Mouse (Mus musculus): ENCODE measurements around the gene Gclc.
"Not testable (repeated sequence)": the region's sequence is repeated elsewhere in the genome, so short reads cannot be mapped to it uniquely, and the experiment has no call there.

The Gclc gene

DNA sequence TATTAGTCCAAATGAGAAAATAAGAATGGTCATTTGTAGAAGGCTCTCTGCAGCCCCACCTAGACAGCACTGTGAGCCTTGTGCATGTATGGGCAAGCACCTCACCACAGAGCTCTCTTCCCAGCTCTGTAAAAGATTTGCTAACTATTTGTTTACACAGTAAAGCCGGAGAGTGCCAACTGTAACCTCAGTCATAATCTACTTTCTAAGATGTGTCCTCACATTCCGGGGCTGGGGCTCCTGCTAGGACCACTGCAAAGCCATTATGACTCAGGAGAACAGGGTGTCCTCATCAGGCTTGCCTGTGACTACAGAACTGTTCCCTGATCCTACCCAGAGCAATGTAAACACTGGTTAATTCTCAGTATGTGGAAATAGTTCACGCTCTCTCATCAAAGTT lies 9.5 kb upstream of the Gclc start:
- no peak for DNase-seq (ENCODE audit: extremely low read depth, insufficient read length, low spot score)

DNA sequence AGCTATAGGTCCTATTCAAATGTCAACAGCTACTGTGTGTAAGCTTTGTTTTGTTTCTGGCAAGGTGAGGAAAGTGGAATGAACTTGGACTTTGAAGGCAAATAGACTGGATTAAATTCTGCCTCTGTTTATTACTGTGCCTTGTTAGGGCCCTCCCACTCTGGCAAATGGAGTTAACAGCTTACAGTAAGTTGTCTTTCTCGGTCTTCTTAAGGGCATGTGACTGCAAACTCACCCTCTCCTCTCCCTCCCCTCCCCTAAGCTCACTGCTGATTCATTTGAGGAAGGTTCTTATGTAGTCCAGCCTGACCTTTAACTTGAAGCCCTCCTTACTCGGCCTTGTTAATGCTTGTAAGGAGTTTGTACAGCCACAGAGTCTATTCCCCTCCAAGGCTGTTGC lies 8.0 kb upstream of the Gclc start:
- no peak for DNase-seq (ENCODE audit: extremely low read depth, insufficient read length, low spot score)

DNA sequence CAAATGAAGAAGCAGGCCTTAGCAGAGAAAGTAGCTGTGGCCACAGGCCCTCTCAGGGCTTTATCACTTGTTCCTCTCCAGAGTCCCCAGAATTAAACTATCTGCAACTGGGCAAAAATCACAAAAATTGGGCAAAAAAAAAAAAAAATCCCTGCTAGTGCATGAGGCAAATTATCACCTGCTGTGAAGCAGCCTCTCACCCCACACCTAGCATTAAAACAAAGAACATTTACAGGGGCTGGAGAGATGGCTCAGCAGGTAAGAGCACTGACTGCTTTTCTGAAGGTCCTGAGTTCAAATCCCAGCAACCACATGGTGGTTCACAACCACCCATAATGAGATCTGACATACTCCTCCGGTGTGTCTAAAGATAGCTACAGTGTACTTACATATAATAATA lies 6.0 kb upstream of the Gclc start:
- DNase-seq (ENCODE audit: extremely low read depth, insufficient read length, low spot score): not testable (repeated sequence)

DNA sequence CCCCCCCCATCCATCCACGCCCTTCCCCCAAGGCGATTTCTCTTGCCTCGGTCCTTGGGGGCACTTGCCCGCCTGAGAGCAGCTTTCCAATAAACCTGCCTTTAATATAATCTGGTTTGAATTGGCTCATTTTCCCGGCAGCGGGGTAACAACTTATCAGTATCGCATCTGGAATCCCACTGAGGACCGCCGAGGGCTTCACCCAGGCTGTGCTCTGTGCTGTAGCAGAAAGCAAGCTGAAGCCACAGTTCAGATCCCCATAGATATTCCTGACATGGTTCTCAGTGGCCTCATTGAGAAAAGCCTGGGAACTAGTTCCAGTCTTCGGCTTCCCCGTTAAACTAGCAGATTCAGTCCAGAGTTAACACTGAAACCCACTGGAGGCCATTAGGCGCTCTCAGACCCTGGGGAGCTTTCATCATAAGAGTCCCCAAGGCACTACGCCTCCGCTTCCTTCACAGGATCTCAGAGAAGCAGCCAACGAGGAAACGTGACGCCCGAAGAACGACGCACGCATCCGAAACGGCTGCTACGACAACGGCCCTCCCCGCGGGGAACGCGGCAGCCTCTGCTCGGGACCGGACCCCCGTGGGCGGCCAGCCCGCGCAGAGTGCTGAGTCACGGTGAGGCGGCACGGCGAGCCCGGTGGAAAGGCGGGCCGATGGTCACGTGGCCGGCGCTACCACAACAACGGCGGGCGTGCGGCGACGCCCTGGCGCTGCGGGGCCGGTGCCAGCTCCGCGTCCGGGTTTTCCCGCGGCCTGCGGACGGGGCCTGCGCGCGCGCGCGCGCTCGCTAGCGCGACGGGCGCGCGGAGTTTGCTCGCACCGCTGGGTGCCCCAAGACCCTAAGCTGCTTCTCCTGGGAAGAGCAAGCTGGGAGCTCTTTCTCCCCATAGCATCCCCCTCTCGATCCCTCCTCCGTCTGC lies 3.9 kb upstream of the Gclc start:
- peak; percentile 92 for DNase-seq (ENCODE audit: extremely low read depth, insufficient read length, low spot score)

DNA sequence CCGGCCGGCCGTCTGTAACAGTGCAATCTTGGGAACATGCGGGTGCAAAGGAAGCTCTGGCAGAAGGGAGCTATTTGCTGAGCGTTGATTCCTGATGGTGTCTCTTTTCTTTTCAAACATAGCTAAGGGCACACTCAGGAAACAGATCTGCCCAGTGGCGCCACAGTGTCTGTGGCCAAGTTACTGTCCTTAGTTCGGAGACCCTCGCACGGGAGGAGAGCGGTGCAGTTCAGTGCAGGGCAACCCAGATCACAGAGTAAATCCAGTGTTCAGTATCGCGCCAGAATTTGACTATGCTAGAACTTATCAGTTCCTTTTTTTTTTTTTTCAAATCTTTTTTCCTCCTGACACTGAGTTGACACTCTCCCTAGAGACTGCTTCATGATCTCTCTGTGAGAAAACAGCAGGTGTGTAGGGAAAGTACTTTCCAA lies 3.2 kb upstream of the Gclc start:
- no peak for DNase-seq (ENCODE audit: extremely low read depth, insufficient read length, low spot score)

DNA sequence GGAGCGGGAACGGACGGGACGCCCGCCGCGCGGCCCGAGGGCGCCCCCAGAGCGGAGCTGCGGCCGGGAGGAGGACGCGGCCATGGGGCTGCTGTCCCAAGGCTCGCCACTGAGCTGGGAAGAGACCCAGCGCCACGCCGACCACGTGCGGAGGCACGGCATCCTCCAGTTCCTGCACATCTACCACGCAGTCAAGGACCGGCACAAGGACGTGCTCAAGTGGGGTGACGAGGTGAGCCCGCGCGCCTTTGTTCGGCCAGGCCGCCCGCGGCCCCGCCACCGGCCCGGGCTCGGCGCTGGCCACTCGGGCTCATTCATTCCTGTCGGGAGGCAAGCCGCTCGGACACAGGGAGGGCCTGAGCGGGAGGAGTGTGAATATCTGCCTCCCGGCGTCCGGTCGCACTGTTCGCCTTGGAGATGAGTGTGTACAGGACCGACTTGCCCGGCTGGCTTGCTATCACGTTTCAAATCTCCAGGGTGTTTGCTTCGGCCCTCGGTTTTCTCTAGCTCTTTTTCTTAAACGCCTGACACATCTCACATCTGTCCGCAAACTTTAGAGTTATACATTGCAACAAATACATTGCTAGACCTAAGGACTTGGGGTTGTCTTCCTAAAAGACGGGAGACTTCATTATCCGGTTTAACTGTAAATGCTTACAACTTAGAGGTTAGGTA lies 530 bp downstream of the Gclc start:
- DNase-seq (ENCODE audit: extremely low read depth, insufficient read length, low spot score): peak; percentile 87

DNA sequence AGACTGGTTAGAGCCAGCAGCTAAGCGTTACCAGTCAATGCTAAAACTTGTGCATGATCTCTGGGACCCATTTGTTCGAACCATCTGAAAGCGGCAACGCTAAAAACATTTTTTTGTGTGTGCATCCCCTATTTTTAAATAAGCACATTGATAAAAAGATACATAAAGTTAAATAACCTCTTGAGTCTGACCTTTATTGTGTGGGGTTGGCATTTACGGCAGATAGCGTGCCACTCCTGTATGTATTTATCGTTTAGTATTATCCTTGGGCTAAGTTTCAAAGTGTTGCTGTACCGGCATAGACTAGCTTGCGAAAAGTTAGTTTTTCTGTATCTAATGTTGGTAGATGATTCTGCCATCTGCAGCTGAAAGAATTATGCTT lies 1.1 kb downstream of the Gclc start:
- no peak for DNase-seq (ENCODE audit: extremely low read depth, insufficient read length, low spot score)

DNA sequence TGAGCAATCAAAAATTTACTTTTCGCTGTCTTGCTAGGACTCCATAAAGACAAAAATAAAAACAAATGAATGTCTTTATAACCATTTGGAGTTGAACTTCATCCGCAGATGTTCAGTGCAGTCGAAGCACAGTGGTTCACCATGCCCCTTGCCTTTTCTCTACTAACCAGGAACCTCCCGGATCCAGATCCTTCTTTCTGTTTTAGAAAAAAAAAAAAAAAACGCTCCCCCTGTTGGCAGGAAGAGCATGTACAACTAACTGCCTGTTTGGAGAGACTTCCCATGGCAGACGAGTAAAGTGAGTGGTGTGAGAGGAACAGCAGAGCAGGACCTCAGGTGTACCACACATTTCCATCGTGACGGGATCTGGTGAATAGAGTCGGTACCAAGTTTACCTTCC lies 1.7 kb downstream of the Gclc start:
- peak; percentile 34 for DNase-seq (ENCODE audit: extremely low read depth, insufficient read length, low spot score)

DNA sequence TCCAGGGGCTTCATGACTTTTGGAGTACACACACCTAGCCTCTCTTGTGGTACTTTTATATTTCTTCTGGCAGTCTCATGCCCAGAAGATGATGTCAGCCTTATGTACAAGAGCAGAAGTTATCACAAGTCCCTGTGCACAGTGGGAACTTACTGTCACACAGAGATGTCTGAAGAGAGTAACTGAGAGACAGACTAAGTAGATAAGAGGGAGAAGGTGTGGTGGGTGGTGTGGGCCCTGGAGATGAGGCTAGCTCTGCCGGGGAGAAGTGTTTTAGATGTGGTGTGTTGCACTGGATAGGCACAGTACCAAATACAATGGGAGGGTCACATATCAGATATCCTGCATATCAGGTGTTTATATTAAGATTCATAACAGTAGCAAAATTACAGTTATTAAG lies 3.0 kb downstream of the Gclc start:
- DNase-seq (ENCODE audit: extremely low read depth, insufficient read length, low spot score): no peak

DNA sequence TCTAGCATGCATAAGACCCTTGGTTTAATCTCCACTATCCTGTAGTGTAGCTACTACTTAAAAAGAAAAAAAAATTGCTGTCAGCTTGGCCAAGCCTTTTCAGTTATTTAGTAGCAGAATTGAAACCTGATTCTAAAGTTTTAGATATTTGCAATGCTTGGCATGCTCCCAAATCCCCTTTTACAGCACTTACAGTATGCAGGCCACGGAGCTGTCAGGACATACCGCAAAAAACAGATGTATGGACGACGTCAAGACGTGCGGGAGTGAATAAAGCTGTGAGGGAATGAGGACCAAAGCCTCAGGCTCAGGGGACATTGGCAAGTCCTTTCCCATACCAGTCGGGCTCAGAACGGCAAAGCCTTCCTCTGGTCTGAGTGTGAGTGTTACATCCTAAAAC lies 4.1 kb downstream of the Gclc start:
- DNase-seq (ENCODE audit: extremely low read depth, insufficient read length, low spot score): no peak

DNA sequence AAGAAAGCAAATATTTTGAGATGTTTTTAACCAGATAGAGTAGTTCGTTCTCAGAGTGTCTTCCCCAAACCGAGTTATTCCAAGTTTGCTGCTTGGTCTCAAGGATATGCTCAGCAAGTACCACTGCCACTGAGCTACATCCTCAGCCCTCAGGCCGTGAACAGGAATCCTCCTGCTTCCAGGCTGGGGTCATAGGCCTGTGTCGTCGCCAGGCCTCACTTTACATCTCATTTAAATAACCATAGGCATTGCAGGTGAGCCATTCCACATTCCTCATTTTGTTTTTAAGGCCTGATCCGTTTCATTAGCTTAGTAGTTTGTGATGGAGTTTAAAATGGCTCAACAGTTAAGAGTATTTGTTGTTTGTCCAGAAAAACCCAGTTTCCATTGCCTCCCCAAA lies 4.8 kb downstream of the Gclc start:
- no peak for DNase-seq (ENCODE audit: extremely low read depth, insufficient read length, low spot score)

DNA sequence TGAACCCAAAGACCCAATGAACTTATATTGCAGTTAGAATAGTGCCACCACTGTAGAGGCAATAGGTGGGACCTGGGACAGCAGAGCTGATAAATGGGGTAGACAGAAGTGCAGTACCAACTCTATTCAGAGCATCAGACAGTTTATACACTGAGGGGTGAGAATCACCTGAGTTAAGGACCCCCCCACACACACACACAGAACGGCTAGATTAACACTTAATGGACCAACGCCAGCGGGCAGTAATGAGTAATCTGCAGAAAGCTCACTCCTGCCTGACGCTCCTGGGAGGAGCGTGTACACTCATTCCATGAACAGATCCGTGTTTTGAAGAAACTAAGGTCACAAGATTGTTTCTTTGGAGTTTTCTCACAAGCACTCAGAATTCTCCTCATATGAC lies 5.4 kb downstream of the Gclc start:
- no peak for DNase-seq (ENCODE audit: extremely low read depth, insufficient read length, low spot score)

DNA sequence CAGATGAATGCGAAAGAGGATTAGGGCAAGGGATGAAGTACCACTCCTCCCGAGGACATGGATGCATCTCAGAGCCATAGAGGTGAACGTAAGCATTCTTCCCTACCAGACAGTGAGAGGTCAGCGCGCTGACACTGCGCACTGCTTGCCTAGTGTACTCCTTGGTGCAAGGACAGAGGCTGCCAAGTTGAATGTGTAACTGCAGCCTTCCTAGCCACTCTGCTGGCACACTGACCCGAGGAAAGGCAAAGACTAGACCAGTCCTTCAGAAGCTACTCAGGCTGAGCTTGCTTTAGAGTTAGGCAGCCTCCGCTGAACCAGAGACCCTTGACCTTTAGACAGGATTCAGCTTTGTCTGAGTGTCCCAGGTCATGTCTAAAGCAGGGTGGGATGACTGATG lies 11.9 kb downstream of the Gclc start:
- DNase-seq (ENCODE audit: extremely low read depth, insufficient read length, low spot score): no peak

DNA sequence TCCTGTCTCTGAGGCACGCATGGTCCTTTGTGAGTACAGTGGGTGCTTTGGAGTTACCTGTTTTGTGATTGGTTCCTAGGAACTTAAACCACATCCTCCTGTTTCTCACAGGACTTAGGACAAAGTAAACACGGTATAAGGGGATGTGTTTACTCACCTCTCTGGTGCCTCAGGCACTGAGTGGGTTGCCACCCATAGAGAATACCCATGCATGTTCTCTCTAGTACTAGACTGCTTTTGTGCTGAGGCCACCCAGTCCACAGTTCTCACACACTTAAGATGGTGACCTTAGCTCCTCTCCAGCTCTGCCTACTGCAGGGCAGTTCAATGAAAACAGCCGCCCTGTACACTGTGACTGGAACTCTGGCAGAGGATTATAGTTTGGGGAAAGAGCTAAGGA lies 12.4 kb downstream of the Gclc start:
- no peak for DNase-seq (ENCODE audit: extremely low read depth, insufficient read length, low spot score)

DNA sequence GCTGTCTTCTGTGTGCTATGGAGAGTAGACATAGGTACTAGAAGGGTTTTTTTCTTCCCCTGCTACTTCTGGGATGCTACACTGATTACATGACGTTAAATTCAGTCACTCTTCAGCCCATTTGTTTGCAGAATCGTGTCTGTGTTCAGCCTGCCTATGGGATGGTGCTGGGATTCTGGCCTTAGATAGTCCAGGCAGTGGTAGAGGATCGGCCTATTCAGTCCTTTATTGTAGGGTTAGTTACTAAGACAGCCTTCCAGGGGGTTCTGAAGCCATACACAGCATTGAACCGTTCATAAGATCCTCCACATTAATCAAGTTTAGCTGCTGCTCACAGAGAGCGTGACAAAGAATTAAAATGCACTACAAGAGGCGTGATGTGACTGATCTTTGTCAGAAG lies 16.6 kb downstream of the Gclc start:
- DNase-seq (ENCODE audit: extremely low read depth, insufficient read length, low spot score): no peak

DNA sequence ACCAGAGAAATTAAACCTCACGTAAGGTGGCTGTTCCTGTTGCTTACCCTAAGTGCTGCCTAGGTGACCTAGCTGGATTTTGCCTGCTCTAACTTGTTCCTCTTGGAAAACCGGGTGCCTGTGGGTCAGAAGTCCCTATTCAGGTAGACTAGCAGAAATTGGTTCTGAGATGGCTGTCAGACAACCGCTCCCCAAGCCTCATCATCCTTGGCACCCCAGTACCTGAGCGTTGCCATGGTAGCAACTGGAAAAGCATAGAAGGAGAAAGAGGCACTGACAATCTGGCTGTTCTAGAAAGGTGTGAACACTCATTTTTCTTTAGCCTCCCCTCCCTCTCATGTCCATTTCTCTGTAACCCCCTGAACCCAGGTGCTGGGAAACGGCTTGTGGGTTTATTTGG lies 17.0 kb downstream of the Gclc start:
- DNase-seq (ENCODE audit: extremely low read depth, insufficient read length, low spot score): no peak

DNA sequence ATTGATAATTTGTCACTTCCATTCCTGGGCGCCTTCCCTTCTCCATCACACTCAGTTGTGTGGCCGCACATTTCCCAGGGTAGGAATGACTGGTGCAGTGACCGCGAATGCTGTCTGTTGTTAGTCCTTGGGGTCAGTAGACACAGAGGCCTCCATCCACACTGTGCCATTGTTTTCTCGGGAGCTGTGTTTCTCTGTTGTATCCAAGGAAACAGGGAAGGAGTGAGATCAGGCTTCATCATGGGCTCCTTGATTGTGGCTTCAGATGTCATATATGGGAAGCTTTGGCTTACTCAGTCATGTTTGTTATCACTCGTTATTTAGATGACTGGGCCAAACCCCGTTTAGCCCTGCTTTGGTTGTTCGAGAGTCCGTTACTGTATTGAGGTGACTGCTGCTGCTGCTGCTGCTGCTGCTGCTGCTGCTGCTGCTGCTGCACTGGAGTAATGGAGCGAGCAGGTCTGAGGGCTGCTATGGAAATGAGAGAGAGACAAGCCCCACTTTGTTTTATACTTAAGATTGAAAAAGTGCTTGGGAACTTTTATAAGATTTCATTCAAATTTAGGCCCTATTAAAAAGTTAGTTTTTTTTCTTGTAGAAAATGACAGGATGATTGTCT lies 17.5 kb downstream of the Gclc start:
- DNase-seq (ENCODE audit: extremely low read depth, insufficient read length, low spot score): no peak

DNA sequence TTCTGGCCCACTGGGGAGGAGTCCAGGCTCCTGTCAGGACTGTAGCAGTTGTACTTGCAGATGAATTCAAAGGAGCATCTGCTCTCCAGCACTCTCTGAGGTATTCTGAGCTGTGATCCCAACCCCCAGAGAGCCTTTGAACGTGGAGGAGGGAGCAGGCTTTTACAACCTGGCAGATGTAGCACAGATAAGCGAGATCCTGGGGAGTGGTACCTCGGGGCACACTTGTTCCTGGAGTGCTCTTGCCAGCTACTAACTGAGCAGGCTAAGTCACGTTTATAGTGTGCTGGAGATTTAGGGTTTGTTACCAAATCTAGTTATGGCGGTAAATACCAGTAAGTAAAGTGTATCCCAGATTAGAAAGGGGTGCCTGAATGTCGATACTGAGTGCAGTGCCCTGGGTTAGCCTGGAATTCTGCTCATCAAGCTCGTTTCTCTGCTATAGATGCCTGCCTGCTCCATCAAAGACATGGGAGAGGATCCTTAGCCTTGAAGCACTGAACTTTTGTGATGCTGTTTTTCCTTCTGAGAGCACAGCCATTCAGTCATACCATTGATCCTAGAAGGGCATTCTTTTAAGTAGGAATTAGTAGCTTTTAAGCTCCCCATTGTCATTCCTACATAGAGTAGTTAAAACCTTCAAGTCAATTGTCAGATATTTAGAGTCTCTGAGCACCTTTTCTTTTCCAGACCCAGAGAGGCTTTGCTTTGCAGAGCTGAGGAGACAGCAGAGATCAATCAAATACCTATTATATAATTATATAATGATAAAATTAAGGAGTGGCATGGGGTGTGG lies 22.6 kb downstream of the Gclc start:
- no peak for DNase-seq (ENCODE audit: extremely low read depth, insufficient read length, low spot score)

DNA sequence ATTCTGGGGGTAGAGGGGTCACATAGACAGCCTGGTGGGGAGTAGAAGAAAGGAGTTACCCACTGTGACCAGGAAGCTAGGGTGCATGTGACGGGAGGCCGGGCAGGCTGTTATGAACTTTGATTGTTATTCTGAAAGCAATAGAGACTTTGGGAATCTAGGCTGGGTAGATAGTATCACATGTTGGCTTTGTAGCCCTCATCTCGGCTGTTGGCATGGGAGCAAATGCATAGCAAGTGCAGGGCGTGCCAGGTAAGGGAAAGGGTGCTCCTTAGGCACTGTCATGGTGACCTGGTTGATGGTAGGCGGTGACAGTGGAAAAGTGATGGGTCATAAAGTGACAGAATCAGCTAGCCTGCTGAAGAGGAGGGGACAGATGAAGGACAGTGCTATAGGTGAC lies 23.3 kb downstream of the Gclc start:
- DNase-seq (ENCODE audit: extremely low read depth, insufficient read length, low spot score): no peak

DNA sequence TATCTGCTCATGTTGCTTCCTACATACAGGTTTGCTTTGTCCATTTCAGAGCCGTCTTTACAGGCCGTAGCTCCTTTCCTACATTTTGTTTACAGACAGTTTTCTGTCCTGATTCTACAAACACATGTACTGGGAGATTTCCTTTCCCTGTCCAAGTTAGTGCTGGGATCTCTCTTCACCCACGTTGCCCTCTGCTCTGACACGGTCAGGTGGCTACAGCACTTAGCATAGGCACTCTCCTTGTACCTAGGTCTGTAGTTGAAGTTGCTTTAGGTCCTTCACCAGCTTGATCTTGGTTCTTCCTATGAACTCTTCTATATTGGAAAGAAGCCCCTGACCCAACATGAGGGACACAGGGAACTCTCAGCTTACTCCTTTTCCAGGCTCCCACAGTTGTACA lies 25.4 kb downstream of the Gclc start:
- no peak for DNase-seq (ENCODE audit: extremely low read depth, insufficient read length, low spot score)
